Mouse (Mus musculus) ES-Bruce4 (cell line): ENCODE measurements at regions not wholly inside any gene's neighbourhood (a gene's known extent, or its start where the extent isn't known, plus 50 kb on each side); places are given as distances from the start of the nearest gene placed in this dataset.

Experiments
- CTCF ChIP-seq: IDR thresholded peaks from one replicate; pipeline ENCODE4 v1.8.1; 2011; ENCODE audit warnings: low read depth, low read length
- POLR2A ChIP-seq: IDR thresholded peaks from one replicate; pipeline ENCODE4 v1.8.1; 2011; ENCODE audit warnings: low read length; ENCODE audit not compliant: insufficient read depth

- TF ChIP-seq CTCF: no peak
- no peak for TF ChIP-seq POLR2A
These were observed 1926.9 kb upstream of the Gm38303 start for GRCm38 (mm10) chr3:12262342-12262741.
